Mouse (Mus musculus) midbrain, embryonic 11.5 days (tissue): ENCODE results near the gene Ankrd31. TPM values are rescaled to one million over a fixed set of nuclear protein-coding genes. Genes with fewer than 3 reads are reported as not detected.

ENCODE experiments used
- ATAC-seq: fragments of 200-750 bp; cut with Nextera tagmentation; 2 replicates; pipeline ENCODE4 v1.8.0; 2017; ENCODE audit warnings: moderate TSS enrichment, moderate library complexity; ENCODE audit not compliant: low FRiP score
- DNase-seq: peaks from one replicate; pipeline ENCODE4 v3.0.0; 2015; ENCODE audit warnings: low spot score; ENCODE audit errors: missing footprints
- H3K27ac ChIP-seq: fragments of 300-500 bp; sonication (generic); 2 replicates; pipeline ENCODE4 v1.5.1; 2014; ENCODE audit warnings: low read depth, low read length
- H3K27me3 ChIP-seq: fragments of 300-500 bp; sonication (generic); 2 replicates; pipeline ENCODE4 v1.6.1; 2014; ENCODE audit warnings: mild to moderate bottlenecking, low read length, moderate library complexity, mixed read lengths; ENCODE audit not compliant: control insufficient read depth, insufficient read depth
- H3K36me3 ChIP-seq: fragments of 300-500 bp; sonication (generic); 2 replicates; pipeline ENCODE4 v1.6.1; 2014; ENCODE audit warnings: mild to moderate bottlenecking, low read length, moderate library complexity, mixed read lengths; ENCODE audit not compliant: control insufficient read depth, insufficient read depth
- H3K4me1 ChIP-seq: fragments of 300-500 bp; sonication (generic); 2 replicates; pipeline ENCODE4 v1.6.1; 2014; ENCODE audit warnings: low read length; ENCODE audit not compliant: control insufficient read depth, insufficient read depth
- H3K4me2 ChIP-seq: fragments of 300-500 bp; sonication (generic); 2 replicates; pipeline ENCODE4 v1.6.1; 2014; ENCODE audit warnings: mild to moderate bottlenecking, moderate library complexity
- H3K4me3 ChIP-seq: fragments of 300-500 bp; sonication (generic); 2 replicates; pipeline ENCODE4 v1.5.1; 2014; ENCODE audit warnings: low read depth, low read length
- H3K9ac ChIP-seq: fragments of 300-500 bp; sonication (generic); 2 replicates; pipeline ENCODE4 v1.6.1; 2014; ENCODE audit warnings: low read length
- H3K9me3 ChIP-seq: fragments of 300-500 bp; sonication (generic); 2 replicates; pipeline ENCODE4 v1.6.1; 2016; ENCODE audit warnings: low read length; ENCODE audit not compliant: control insufficient read depth
- WGBS: fragments of 180-500 bp; shearing (Covaris S2); extraction: QIAGEN DNeasy Blood & Tissue Kit; methylation state at CpG from one replicate; pipeline ENCODE4 v1.1.7; 2014; 5-methylcytosine and 5-hydroxymethylcytosine counted together
- polyA plus RNA-seq: library from polyadenylated mRNA; unstranded; fragments of >200 nt; fragmentation: Nextera tagmentation; extraction: Ambion mirVana; gene quantifications from 2 replicates; pipeline ENCODE4 v1.2.1, GENCODE M21; 2014

Gene Ankrd31
- polyA plus RNA-seq, 1 experiment from 2014 or later, result 0.05 TPM

GRCm38 (mm10) chr13:96797500-96797899 lies 49.4 kb downstream of the Ankrd31 start:
- DNase-seq, result no peak
- WGBS, result 75% methylated on average over 2 of the region's 2 CpGs

GRCm38 (mm10) chr13:96849752-96850151 lies 101.7 kb downstream of the Ankrd31 start:
- WGBS, result 83% methylated on average over 1 of the region's 1 CpGs
- Histone ChIP-seq H3K9ac (no peak overlapping the region), H3K9me3 (no peaks in the 10 kb centered on the region), H3K27ac (no peak overlapping the region), H3K27me3 (no peaks in the 10 kb centered on the region), H3K4me1 (no peaks in the 10 kb centered on the region), H3K36me3 (no peaks in the 10 kb centered on the region), H3K4me3 (no peak overlapping the region), H3K4me2 (no peak overlapping the region)
- DNase-seq (no peak), ATAC-seq (no peak)

More at GRCm38 (mm10) chr13:96797500-96797899, 49.4 kb downstream of the Ankrd31 start:
- no peak overlapping the region for H3K4me3 ChIP-seq
- H3K27ac ChIP-seq, result no peak overlapping the region
- no peak for ATAC-seq
- no peaks in the 10 kb centered on the region for H3K36me3 ChIP-seq
- H3K9me3 ChIP-seq, result no peaks in the 10 kb centered on the region
- no peak overlapping the region for H3K4me2 ChIP-seq
- H3K9ac ChIP-seq, result no peak overlapping the region
- no peaks in the 10 kb centered on the region for H3K27me3 ChIP-seq
- H3K4me1 ChIP-seq, result no peaks in the 10 kb centered on the region

- no peaks in the 10 kb centered on the region for H3K9me3 ChIP-seq
- DNase-seq (no peak), ATAC-seq (no peak)
- H3K27ac ChIP-seq, result no peak overlapping the region
- H3K27me3 ChIP-seq, result no peaks in the 10 kb centered on the region
- H3K36me3 ChIP-seq, result no peaks in the 10 kb centered on the region
- no peak overlapping the region for H3K4me2 ChIP-seq
- H3K9ac ChIP-seq, result no peak overlapping the region
- H3K4me1 ChIP-seq, result no peaks in the 10 kb centered on the region
- no peak overlapping the region for H3K4me3 ChIP-seq
- WGBS, result 70% methylated on average over 2 of the region's 2 CpGs
These were observed 104.1 kb downstream of the Ankrd31 start for GRCm38 (mm10) chr13:96852133-96852532.

- no peaks in the 10 kb centered on the region for H3K9me3 ChIP-seq
- 65% methylated on average over 1 of the region's 1 CpGs for WGBS
- H3K27ac ChIP-seq, result no peak overlapping the region
- H3K4me2 ChIP-seq, result no peak overlapping the region
- H3K4me3 ChIP-seq, result no peak overlapping the region
- H3K4me1 ChIP-seq, result no peaks in the 10 kb centered on the region
- DNase-seq (no peak), ATAC-seq (no peak)
- no peak overlapping the region for H3K9ac ChIP-seq
- H3K36me3 ChIP-seq, result no peaks in the 10 kb centered on the region
- no peaks in the 10 kb centered on the region for H3K27me3 ChIP-seq
These were observed 105.2 kb downstream of the Ankrd31 start for GRCm38 (mm10) chr13:96853256-96853655.

GRCm38 (mm10) chr13:96855191-96855590 lies 107.1 kb downstream of the Ankrd31 start:
- H3K4me2 ChIP-seq, result no peak overlapping the region
- H3K4me1 ChIP-seq, result no peaks in the 10 kb centered on the region
- H3K36me3 ChIP-seq, result no peaks in the 10 kb centered on the region
- H3K4me3 ChIP-seq, result no peak overlapping the region
- no peak for ATAC-seq
- H3K27ac ChIP-seq, result no peak overlapping the region
- peak; percentile 95 for DNase-seq
- no peaks in the 10 kb centered on the region for H3K9me3 ChIP-seq
- WGBS, result 21% methylated on average over 3 of the region's 3 CpGs
- H3K27me3 ChIP-seq, result no peaks in the 10 kb centered on the region
- no peak overlapping the region for H3K9ac ChIP-seq

GRCm38 (mm10) chr13:96859161-96859560 lies 111.1 kb downstream of the Ankrd31 start:
- H3K9ac ChIP-seq, result no peak overlapping the region
- H3K9me3 ChIP-seq, result no peaks in the 10 kb centered on the region
- 90% methylated on average over 3 of the region's 3 CpGs for WGBS
- DNase-seq (no peak), ATAC-seq (no peak)
- H3K4me1 ChIP-seq, result no peaks in the 10 kb centered on the region
- no peaks in the 10 kb centered on the region for H3K27me3 ChIP-seq
- no peak overlapping the region for H3K4me3 ChIP-seq
- H3K36me3 ChIP-seq, result no peaks in the 10 kb centered on the region
- H3K27ac ChIP-seq, result no peak overlapping the region
- no peak overlapping the region for H3K4me2 ChIP-seq

GRCm38 (mm10) chr13:96870742-96871141 lies 122.7 kb downstream of the Ankrd31 start:
- H3K4me1 ChIP-seq, result no peaks in the 10 kb centered on the region
- H3K27me3 ChIP-seq, result no peaks in the 10 kb centered on the region
- H3K4me3 ChIP-seq, result no peak overlapping the region
- H3K9me3 ChIP-seq, result no peaks in the 10 kb centered on the region
- H3K27ac ChIP-seq, result no peak overlapping the region
- H3K36me3 ChIP-seq, result no peaks in the 10 kb centered on the region
- H3K9ac ChIP-seq, result no peak overlapping the region
- WGBS, result 87% methylated on average over 4 of the region's 4 CpGs
- no peak overlapping the region for H3K4me2 ChIP-seq
- no peak for ATAC-seq
- no peak for DNase-seq

- H3K4me1 ChIP-seq, result peaks cover 8% of the 10 kb centered on the region; the same call in 1 of the 2 replicates
- H3K9ac ChIP-seq, result no peak overlapping the region
- ATAC-seq (no peak), DNase-seq (no peak)
- H3K4me3 ChIP-seq, result no peak overlapping the region
- H3K4me2 ChIP-seq, result no peak overlapping the region
- H3K27me3 ChIP-seq, result no peaks in the 10 kb centered on the region
- no peaks in the 10 kb centered on the region for H3K36me3 ChIP-seq
- no peak overlapping the region for H3K27ac ChIP-seq
- H3K9me3 ChIP-seq, result no peaks in the 10 kb centered on the region
These were observed 126.0 kb downstream of the Ankrd31 start for GRCm38 (mm10) chr13:96874071-96874470.

- DNase-seq, result peak; percentile 90
- Histone ChIP-seq H3K4me2 (0 out of 2 replicates have a peak overlapping the region, but pooled peaks have one; percentile 7), H3K4me3 (no peak overlapping the region), H3K4me1 (peaks cover 8% of the 10 kb centered on the region; the same call in 1 of the 2 replicates), H3K36me3 (no peaks in the 10 kb centered on the region), H3K27me3 (no peaks in the 10 kb centered on the region), H3K27ac (no peak overlapping the region), H3K9me3 (no peaks in the 10 kb centered on the region), H3K9ac (0 out of 2 replicates have a peak overlapping the region, but pooled peaks have one; percentile 9)
- ATAC-seq, result no peak
- WGBS, result 43% methylated on average over 12 of the region's 12 CpGs
These were observed 130.4 kb downstream of the Ankrd31 start for GRCm38 (mm10) chr13:96878220-96879057.
